Mouse (Mus musculus): Measurements from ENCODE around the gene Trpm2. TPM values are rescaled to one million over a fixed set of nuclear protein-coding genes. Genes with fewer than 3 reads are reported as not detected.

Trpm2 gene
- polyA plus RNA-seq, 1 experiment from 2014 or later: 1.5 TPM

DNA sequence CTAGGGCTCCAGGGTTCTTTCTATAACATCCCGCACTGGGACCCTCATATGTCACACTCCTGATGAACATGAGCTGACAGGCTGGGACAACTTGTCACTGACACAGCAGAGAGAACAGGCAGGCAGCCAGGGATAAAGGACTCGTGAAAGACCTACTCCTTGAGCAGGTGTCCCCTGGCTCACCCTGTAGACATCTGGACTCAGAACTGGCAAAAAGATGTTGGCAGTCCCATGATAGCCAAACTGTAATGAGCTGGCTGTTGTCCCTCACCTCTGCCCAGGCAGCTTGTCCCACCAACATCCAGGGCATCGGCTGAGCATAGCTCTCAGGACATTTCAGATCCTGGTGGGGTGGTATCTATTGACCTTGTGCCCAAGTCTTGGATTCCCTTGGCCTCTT is 25.3 kb upstream of the Trpm2 start:
- Histone ChIP-seq H3K27ac (ENCODE audit: low read depth, low read length) (no peak overlapping the region), H3K4me2 (no peak overlapping the region), H3K9ac (ENCODE audit: low read length) (no peak overlapping the region), H3K4me3 (ENCODE audit: low read depth, low read length) (no peak overlapping the region), H3K4me1 (ENCODE audit: control insufficient read depth, insufficient read depth, low read length) (no peaks in the 10 kb centered on the region), H3K27me3 (ENCODE audit: control insufficient read depth, insufficient read depth, low read length) (no peaks in the 10 kb centered on the region), H3K9me3 (ENCODE audit: control insufficient read depth, low read length) (no peaks in the 10 kb centered on the region), H3K36me3 (ENCODE audit: control insufficient read depth, insufficient read depth, low read length) (peaks cover 27% of the 10 kb centered on the region)
- ATAC-seq (ENCODE audit: low FRiP score): no peak
- WGBS: 91% methylated on average over 3 of the region's 3 CpGs
- no peak for DNase-seq (ENCODE audit: low spot score, missing footprints)

DNA sequence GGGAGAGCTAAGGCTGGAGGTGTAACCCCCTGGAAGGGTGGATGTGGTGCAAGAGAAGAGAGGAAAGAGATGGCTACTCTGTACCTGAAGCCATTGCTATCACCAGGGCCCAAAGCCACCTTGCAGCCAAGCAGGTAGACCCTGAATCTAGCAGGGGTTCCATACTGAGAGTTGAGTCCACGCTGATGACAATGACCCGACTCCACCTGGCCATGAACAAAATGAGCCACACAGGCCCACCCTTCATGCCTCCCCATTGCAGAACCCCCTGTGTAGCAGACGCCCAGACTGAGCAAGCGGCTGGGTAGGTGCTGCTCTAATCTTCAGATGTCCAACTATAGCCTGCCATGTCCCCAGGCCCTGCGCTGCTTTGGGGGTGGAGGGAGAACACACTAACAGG is 15.4 kb upstream of the Trpm2 start:
- H3K36me3 ChIP-seq (ENCODE audit: control insufficient read depth, insufficient read depth, low read length): peaks cover 22% of the 10 kb centered on the region
- WGBS: 74% methylated on average over 5 of the region's 5 CpGs
- no peak for ATAC-seq (ENCODE audit: low FRiP score)
- no peak for DNase-seq (ENCODE audit: low spot score, missing footprints)
- H3K4me2 ChIP-seq: no peak overlapping the region
- H3K27me3 ChIP-seq (ENCODE audit: control insufficient read depth, insufficient read depth, low read length): no peaks in the 10 kb centered on the region
- H3K9me3 ChIP-seq (ENCODE audit: control insufficient read depth, low read length): no peaks in the 10 kb centered on the region
- H3K9ac ChIP-seq (ENCODE audit: low read length): no peak overlapping the region
- no peaks in the 10 kb centered on the region for H3K4me1 ChIP-seq (ENCODE audit: control insufficient read depth, insufficient read depth, low read length)
- H3K27ac ChIP-seq (ENCODE audit: low read depth, low read length): no peak overlapping the region
- no peak overlapping the region for H3K4me3 ChIP-seq (ENCODE audit: low read depth, low read length)

DNA sequence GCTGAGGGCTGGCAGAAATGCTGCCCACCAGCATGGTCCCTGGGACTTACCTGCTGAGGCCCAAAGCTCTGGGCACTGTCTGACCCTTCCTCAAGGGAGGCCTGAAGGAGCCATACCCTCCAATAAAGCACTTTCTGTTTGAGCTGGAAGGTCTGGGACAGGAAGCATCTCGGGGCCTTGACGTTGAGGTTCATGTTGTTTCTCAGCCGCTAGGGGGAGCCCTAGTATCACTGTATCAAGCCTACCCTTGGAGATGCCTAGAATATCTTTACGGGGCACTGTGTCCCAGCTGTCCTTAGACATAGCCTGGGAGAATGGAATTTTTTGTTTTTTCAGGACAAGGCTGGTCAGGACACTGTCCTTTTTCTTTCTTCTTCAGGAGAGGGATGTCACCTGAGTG is 14.3 kb upstream of the Trpm2 start:
- WGBS: 5% methylated on average over 4 of the region's 4 CpGs
- no peak overlapping the region for H3K9ac ChIP-seq (ENCODE audit: low read length)
- H3K36me3 ChIP-seq (ENCODE audit: control insufficient read depth, insufficient read depth, low read length): peaks cover 16% of the 10 kb centered on the region
- H3K9me3 ChIP-seq (ENCODE audit: control insufficient read depth, low read length): no peaks in the 10 kb centered on the region
- H3K4me3 ChIP-seq (ENCODE audit: low read depth, low read length): no peak overlapping the region
- H3K4me2 ChIP-seq: no peak overlapping the region
- DNase-seq (ENCODE audit: low spot score, missing footprints) (peak; percentile 92), ATAC-seq (ENCODE audit: low FRiP score) (peak; percentile 60)
- no peaks in the 10 kb centered on the region for H3K27me3 ChIP-seq (ENCODE audit: control insufficient read depth, insufficient read depth, low read length)
- H3K4me1 ChIP-seq (ENCODE audit: control insufficient read depth, insufficient read depth, low read length): no peaks in the 10 kb centered on the region
- H3K27ac ChIP-seq (ENCODE audit: low read depth, low read length): no peak overlapping the region

DNA sequence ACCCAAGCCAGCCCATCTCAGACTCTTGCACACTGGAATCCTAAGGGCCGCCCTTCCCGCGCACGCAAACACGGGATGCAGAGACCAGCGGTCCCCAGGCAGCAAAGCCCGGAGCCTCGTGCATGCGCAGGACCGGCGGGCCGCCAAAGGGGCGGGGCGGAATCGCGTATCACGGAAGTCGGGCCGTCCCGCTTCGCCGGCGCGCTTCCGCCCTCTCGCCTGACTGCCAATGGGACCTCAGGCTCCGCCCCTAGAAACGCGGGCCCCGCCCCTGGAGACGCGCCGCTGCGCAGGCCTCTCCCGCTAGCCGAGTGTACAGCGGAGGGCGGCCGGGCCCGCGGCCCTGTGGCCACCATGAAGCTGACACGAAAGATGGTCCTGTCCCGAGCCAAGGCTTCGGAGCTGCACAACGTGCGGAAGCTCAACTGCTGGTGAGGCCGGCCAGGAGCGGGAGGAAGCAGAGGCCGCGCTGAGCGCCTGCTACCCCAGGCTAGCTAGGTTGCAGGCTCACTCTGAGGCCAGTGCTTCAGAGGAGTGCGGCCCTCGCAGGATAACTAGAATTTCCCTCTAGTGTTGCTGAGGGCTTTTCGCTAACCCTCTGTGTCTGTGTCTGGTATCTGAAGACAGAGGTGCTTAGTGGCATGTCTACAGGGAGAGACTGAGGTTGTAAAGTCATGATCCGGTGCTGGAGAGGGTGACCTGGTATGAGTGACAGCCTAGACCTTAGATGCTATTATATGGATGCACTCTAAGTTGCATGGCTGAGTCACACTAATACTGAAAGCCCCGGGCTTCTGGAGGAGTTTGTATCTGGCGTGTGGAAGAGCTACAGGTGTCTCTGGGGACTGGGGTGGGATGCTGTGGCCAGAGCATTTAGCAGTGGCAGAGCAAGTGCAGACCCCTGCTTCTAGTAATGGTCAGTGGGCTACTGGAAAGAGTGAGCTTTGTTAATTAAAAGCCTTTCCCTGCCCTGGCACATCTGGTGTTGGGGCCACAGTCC is 8.3 kb upstream of the Trpm2 start, which contains the start of gene 1810043G02Rik:
TSS of gene 1810043G02Rik (plus strand) at position 174 of the 1,000 bp plus-strand sequence.
- ATAC-seq (ENCODE audit: low FRiP score) (peak; percentile 98), DNase-seq (ENCODE audit: low spot score, missing footprints) (peak; percentile 100)
- 1% methylated on average over 57 of the region's 57 CpGs for WGBS
- Histone ChIP-seq H3K4me3 (ENCODE audit: low read depth, low read length) (peak within 1 kb of the TSS; percentile 61), H3K4me1 (ENCODE audit: control insufficient read depth, insufficient read depth, low read length) (peaks cover 6% of the 10 kb centered on the region), H3K36me3 (ENCODE audit: control insufficient read depth, insufficient read depth, low read length) (0 out of 2 replicates have a peak, but pooled peaks cover 4% of the 10 kb centered on the region), H3K4me2 (peak within 1 kb of the TSS; percentile 73), H3K27ac (ENCODE audit: low read depth, low read length) (peak within 1 kb of the TSS; percentile 63), H3K9me3 (ENCODE audit: control insufficient read depth, low read length) (no peaks in the 10 kb centered on the region), H3K27me3 (ENCODE audit: control insufficient read depth, insufficient read depth, low read length) (no peaks in the 10 kb centered on the region), H3K9ac (ENCODE audit: low read length) (peak within 1 kb of the TSS; percentile 80)

DNA sequence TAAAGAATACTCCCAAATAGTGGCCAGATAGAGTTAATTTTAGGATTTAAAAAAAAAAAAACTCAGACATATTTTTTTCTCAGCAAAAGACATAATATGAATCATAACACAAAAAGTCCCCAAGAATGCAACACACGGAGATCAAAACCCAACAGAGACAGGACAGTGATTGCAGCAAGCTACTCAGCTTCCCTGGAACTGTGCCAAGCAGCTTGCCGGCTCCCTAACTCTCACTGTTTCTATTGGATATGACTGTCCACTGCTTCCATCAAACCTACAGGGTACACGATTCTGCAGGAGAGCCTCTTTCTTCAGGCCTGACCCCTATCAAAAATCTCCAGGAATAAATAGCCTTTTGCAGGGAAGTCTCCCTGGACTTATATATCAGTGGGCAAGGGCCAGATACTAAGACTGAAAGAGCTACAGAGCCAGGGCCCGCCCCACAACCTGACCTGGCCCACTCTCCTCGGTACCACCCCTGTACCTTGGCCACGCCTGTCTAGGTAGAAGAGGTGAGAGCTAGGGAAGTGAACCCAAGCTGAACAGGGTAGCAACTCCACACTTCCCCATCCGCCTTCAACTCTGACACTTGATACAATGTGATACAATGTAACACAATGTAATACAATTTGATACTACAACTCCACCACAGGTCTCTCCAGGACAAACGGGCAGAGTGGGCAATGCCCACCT is 6.2 kb upstream of the Trpm2 start:
- no peaks in the 10 kb centered on the region for H3K9me3 ChIP-seq (ENCODE audit: control insufficient read depth, low read length)
- DNase-seq (ENCODE audit: low spot score, missing footprints): no peak

DNA sequence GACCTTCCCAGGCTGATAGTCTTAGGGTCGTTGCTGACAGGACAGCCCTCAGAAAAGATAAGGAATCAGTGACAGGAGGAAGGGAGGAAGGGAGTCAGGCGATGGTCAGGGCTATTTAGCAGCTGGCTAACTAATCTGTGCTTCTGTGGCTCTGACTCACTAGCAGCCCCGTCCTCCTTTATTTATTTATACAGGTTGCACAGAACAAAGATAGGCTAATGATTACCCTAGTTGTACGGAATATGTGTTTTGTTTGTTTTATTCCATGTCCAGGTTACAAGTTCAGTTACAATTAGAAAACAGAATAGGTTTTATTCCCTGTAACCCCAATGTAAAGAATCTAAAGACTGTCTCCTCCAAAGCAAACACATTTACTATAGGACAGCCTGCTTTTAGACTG is 5.3 kb upstream of the Trpm2 start:
- no peak for DNase-seq (ENCODE audit: low spot score, missing footprints)
- Histone ChIP-seq H3K4me2 (no peak overlapping the region), H3K27ac (ENCODE audit: low read depth, low read length) (no peak overlapping the region), H3K4me3 (ENCODE audit: low read depth, low read length) (no peak overlapping the region), H3K4me1 (ENCODE audit: control insufficient read depth, insufficient read depth, low read length) (peaks cover 6% of the 10 kb centered on the region), H3K36me3 (ENCODE audit: control insufficient read depth, insufficient read depth, low read length) (no peaks in the 10 kb centered on the region), H3K27me3 (ENCODE audit: control insufficient read depth, insufficient read depth, low read length) (no peaks in the 10 kb centered on the region; the same call in 1 of the 2 replicates), H3K9ac (ENCODE audit: low read length) (no peak overlapping the region), H3K9me3 (ENCODE audit: control insufficient read depth, low read length) (no peaks in the 10 kb centered on the region)
- WGBS: 51% methylated on average over 4 of the region's 4 CpGs
- no peak for ATAC-seq (ENCODE audit: low FRiP score)

More for the DNA sequence above, 6.2 kb upstream of the Trpm2 start:
- ATAC-seq (ENCODE audit: low FRiP score): no peak
- Histone ChIP-seq H3K9ac (ENCODE audit: low read length) (no peak overlapping the region), H3K4me2 (no peak overlapping the region), H3K27me3 (ENCODE audit: control insufficient read depth, insufficient read depth, low read length) (no peaks in the 10 kb centered on the region), H3K4me1 (ENCODE audit: control insufficient read depth, insufficient read depth, low read length) (peaks cover 6% of the 10 kb centered on the region), H3K4me3 (ENCODE audit: low read depth, low read length) (no peak overlapping the region), H3K27ac (ENCODE audit: low read depth, low read length) (no peak overlapping the region), H3K36me3 (ENCODE audit: control insufficient read depth, insufficient read depth, low read length) (0 out of 2 replicates have a peak, but pooled peaks cover under 1% of the 10 kb centered on the region)
- WGBS: 81% methylated on average over 8 of the region's 8 CpGs

DNA sequence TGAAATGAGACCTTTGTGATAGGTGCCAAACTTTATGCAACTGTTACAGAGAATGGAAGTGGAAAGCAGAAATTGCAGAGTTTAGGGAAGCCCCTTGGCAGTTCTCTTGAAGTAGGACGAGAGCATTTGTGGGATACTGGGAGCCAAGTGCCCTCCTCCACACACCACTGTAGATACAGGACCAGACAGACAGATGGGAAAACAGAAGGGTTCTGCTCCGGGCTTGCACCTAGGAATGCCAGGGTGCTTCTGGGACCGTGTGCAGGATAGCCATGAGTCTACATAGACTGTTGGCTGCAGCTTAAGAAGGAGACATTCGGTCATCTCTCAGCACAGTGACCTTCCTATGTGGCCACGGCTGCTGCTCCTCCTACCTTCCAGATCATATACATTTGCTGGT is 4.4 kb upstream of the Trpm2 start:
- H3K9me3 ChIP-seq (ENCODE audit: control insufficient read depth, low read length): no peaks in the 10 kb centered on the region
- peaks cover 7% of the 10 kb centered on the region; the same call in 1 of the 2 replicates for H3K27me3 ChIP-seq (ENCODE audit: control insufficient read depth, insufficient read depth, low read length)
- no peaks in the 10 kb centered on the region for H3K36me3 ChIP-seq (ENCODE audit: control insufficient read depth, insufficient read depth, low read length)
- ATAC-seq (ENCODE audit: low FRiP score) (no peak), DNase-seq (ENCODE audit: low spot score, missing footprints) (no peak)
- H3K4me2 ChIP-seq: no peak overlapping the region
- H3K4me3 ChIP-seq (ENCODE audit: low read depth, low read length): no peak overlapping the region
- H3K9ac ChIP-seq (ENCODE audit: low read length): no peak overlapping the region
- 78% methylated on average over 5 of the region's 5 CpGs for WGBS
- H3K27ac ChIP-seq (ENCODE audit: low read depth, low read length): no peak overlapping the region
- peaks cover 6% of the 10 kb centered on the region for H3K4me1 ChIP-seq (ENCODE audit: control insufficient read depth, insufficient read depth, low read length)

DNA sequence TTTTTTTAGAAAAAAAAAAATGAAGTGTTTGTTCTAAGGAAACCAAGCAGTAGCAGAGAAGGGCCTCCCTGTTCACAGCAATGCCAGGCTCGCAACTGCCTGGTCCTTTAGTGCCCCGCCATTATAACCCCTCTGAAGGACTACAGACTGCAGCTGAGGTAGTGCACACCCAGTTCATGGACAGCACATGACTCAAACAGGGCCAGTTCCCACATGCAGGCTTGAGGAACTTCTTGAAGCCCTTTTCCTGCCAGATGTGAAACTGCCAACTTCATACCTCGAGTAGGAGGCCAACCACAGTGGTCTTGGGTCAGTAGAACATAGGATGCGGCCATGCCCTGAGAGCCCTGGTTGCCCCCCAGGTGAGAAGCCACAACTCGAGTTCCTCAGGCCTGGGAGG is 4.0 kb upstream of the Trpm2 start:
- WGBS: 77% methylated on average over 5 of the region's 5 CpGs
- H3K9ac ChIP-seq (ENCODE audit: low read length): no peak overlapping the region
- no peak for ATAC-seq (ENCODE audit: low FRiP score)

More for the DNA sequence above, 4.0 kb upstream of the Trpm2 start:
- H3K4me1 ChIP-seq (ENCODE audit: control insufficient read depth, insufficient read depth, low read length): peaks cover 6% of the 10 kb centered on the region
- H3K9me3 ChIP-seq (ENCODE audit: control insufficient read depth, low read length): no peaks in the 10 kb centered on the region
- DNase-seq (ENCODE audit: low spot score, missing footprints): no peak
- H3K27me3 ChIP-seq (ENCODE audit: control insufficient read depth, insufficient read depth, low read length): peaks cover 9% of the 10 kb centered on the region; the same call in 1 of the 2 replicates
- no peaks in the 10 kb centered on the region for H3K36me3 ChIP-seq (ENCODE audit: control insufficient read depth, insufficient read depth, low read length)
- no peak overlapping the region for H3K4me3 ChIP-seq (ENCODE audit: low read depth, low read length)
- H3K4me2 ChIP-seq: no peak overlapping the region
- H3K27ac ChIP-seq (ENCODE audit: low read depth, low read length): no peak overlapping the region
